Mouse (Mus musculus): ENCODE measurements around the gene Rufy1. TPM values are rescaled to one million over a fixed set of nuclear protein-coding genes. Genes with fewer than 3 reads are reported as not detected.

Rufy1 gene
- total and polyA plus RNA-seq, 2 experiments from 2014 or later = 11.3 to 19.9 TPM

DNA sequence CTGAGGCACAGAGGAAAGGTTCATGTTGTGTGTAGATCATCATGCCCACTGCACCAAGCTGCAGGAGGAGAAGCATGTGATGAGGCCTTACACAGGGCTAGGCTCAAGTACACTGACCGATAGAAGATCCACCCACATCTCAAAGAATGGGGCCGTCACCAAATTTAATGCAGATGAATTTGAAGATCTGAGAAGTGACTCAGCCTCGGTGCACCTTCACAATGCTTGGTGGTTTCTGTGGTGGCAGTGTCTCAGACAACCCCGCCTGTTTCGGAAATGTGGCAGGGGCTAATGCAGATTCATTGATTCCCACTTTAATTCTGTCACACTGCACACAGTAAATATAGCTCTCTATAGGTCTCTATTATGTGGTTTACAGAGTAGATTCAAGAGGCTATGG is 2.0 kb upstream of the Rufy1 start:
- H3K4me2 ChIP-seq (ENCODE audit: low read depth, low read length, poor library complexity, severe bottlenecking) = no peak overlapping the region
- WGBS = 90% methylated on average over 5 of the region's 5 CpGs
- TF ChIP-seq CTCF (IDR thresholded peaks at IDR 0.05) = no peak

DNA sequence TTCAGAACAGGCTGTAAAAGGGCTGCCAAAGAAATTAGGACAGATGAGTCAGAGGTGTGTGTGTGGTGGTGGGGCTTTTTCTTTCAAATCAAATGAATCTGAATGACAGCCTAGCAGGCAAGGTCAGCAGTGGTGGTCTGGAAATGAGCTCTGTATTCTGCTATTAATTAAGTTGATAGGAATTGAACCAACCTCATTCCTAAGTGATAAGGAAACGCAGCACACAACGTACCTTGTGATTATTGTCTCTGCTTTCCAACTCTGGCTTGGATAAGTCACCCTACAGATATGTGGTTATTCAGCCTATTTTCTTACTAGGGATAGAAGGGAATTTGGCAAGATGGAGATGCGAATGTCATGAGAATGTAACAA is 1.1 kb upstream of the Rufy1 start:
- Histone ChIP-seq H3K36me3 (ENCODE audit: insufficient read depth, low read length) (no peaks in the 10 kb centered on the region), H3K9ac (replicated peaks; ENCODE audit: low read length, poor library complexity, severe bottlenecking) (no peak overlapping the region), H3K4me1 (ENCODE audit: insufficient read depth, low read length) (peaks cover 4% of the 10 kb centered on the region; the same call in 1 of the 2 replicates), H3K9me3 (ENCODE audit: low read length) (no peaks in the 10 kb centered on the region), H3K4me3 (ENCODE audit: low read depth, low read length) (no peak overlapping the region), H3K4me2 (ENCODE audit: low read depth, low read length, poor library complexity, severe bottlenecking) (no peak overlapping the region), H3K27ac (ENCODE audit: low read depth, low read length) (no peak overlapping the region), H3K27me3 (ENCODE audit: insufficient read depth, low read length) (no peaks in the 10 kb centered on the region)
- DNase-seq (ENCODE audit: low spot score) = no peak
- WGBS = 91% methylated on average over 3 of the region's 3 CpGs
- TF ChIP-seq CTCF (IDR thresholded peaks at IDR 0.05) = no peak
- ATAC-seq (ENCODE audit: low FRiP score) = no peak

More for the DNA sequence above, 2.0 kb upstream of the Rufy1 start:
- Histone ChIP-seq H3K27ac (ENCODE audit: low read depth, low read length) (no peak overlapping the region), H3K4me1 (ENCODE audit: insufficient read depth, low read length) (peaks cover 4% of the 10 kb centered on the region; the same call in 1 of the 2 replicates), H3K9ac (replicated peaks; ENCODE audit: low read length, poor library complexity, severe bottlenecking) (no peak overlapping the region), H3K36me3 (ENCODE audit: insufficient read depth, low read length) (no peaks in the 10 kb centered on the region), H3K9me3 (ENCODE audit: low read length) (no peaks in the 10 kb centered on the region), H3K4me3 (ENCODE audit: low read depth, low read length) (no peak overlapping the region), H3K27me3 (ENCODE audit: insufficient read depth, low read length) (no peaks in the 10 kb centered on the region)
- ATAC-seq (ENCODE audit: low FRiP score) (no peak), DNase-seq (ENCODE audit: low spot score) (no peak)

DNA sequence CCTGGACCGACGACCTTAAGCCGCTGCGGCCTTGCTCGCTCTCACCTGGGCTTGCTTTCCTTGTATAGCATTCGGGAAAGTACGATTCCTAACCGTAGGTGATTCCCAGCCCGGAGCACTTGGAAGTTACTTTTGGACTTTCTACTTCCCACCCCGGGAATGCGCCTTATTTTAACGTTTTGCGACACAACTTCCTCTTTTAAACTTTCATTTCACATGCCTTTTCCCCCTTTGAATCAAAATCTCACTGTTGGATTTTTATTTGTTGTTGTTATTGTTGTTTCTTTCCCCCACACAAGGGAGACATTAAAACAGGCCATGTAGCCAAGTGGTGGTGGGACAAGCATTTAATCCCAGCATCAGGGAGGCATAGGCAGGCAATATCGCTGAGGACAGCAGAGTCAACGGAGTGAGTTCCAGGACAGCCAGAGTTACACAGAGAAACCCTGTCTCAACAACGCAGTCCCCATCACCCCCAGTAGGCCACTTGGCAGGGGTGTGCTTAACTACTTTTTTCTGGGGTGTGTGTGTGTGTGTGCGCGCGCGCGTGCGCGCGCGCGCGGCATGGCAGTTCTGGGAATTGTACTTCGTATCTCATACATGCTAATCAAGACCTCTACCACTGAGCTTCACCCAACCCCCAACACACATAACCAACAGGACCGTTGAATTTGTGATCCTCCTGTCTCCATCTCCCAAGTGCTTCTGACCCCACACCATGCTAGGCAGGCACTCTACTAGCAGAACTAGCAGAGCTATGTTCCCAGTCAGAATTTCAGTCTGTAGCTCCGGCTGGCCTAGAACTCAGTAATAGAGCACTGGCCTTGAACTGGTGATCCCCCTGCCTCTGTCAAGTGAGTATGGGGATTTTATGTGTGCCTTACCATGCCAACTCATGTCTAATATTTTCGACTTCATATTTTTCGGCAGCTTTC is 476 bp upstream of the Rufy1 start:
- Histone ChIP-seq H3K9me3 (ENCODE audit: low read length) (no peaks in the 10 kb centered on the region), H3K4me2 (ENCODE audit: low read depth, low read length, poor library complexity, severe bottlenecking) (peak overlapping the region; percentile 51), H3K27ac (ENCODE audit: low read depth, low read length) (peak overlapping the region; percentile 96), H3K27me3 (ENCODE audit: insufficient read depth, low read length) (no peaks in the 10 kb centered on the region), H3K4me3 (ENCODE audit: low read depth, low read length) (peak overlapping the region; percentile 81), H3K36me3 (ENCODE audit: insufficient read depth, low read length) (no peaks in the 10 kb centered on the region), H3K9ac (replicated peaks; ENCODE audit: low read length, poor library complexity, severe bottlenecking) (peak overlapping the region; percentile 86), H3K4me1 (ENCODE audit: insufficient read depth, low read length) (peaks cover 4% of the 10 kb centered on the region; the same call in 1 of the 2 replicates)
- TF ChIP-seq CTCF (IDR thresholded peaks at IDR 0.05) = no peak
- 28% methylated on average over 32 of the region's 32 CpGs for WGBS
- DNase-seq (ENCODE audit: low spot score) = no peak
- ATAC-seq (ENCODE audit: low FRiP score) = no peak

DNA sequence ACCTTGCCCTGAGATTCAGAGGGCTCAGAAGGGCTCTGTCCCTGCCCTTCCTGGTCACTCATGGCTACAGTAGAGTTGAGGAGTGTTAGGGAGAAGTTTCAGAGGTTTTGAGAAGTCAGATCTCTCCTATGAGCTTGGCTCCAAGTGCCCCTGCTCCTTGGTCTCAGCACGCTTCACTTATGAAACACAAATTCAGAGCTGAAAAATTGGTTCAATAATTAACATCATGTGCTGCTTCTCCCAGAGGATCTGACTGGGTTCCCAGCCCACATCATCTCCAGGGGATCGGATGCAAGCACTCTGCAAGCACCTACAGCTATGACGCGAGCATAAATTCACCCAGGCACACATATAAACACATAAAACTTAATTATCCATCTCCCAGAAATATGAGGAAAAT is 4.9 kb downstream of the Rufy1 start:
- Histone ChIP-seq H3K9me3 (ENCODE audit: low read length) (no peaks in the 10 kb centered on the region), H3K36me3 (ENCODE audit: insufficient read depth, low read length) (no peaks in the 10 kb centered on the region), H3K4me1 (ENCODE audit: insufficient read depth, low read length) (peaks cover 7% of the 10 kb centered on the region; the same call in 1 of the 2 replicates), H3K27me3 (ENCODE audit: insufficient read depth, low read length) (no peaks in the 10 kb centered on the region), H3K4me3 (ENCODE audit: low read depth, low read length) (no peak overlapping the region), H3K4me2 (ENCODE audit: low read depth, low read length, poor library complexity, severe bottlenecking) (no peak overlapping the region), H3K9ac (replicated peaks; ENCODE audit: low read length, poor library complexity, severe bottlenecking) (no peak overlapping the region), H3K27ac (ENCODE audit: low read depth, low read length) (no peak overlapping the region)
- no peak for DNase-seq (ENCODE audit: low spot score)
- WGBS = 95% methylated on average over 4 of the region's 4 CpGs
- ATAC-seq (ENCODE audit: low FRiP score) = no peak
- no peak for TF ChIP-seq CTCF (IDR thresholded peaks at IDR 0.05)

DNA sequence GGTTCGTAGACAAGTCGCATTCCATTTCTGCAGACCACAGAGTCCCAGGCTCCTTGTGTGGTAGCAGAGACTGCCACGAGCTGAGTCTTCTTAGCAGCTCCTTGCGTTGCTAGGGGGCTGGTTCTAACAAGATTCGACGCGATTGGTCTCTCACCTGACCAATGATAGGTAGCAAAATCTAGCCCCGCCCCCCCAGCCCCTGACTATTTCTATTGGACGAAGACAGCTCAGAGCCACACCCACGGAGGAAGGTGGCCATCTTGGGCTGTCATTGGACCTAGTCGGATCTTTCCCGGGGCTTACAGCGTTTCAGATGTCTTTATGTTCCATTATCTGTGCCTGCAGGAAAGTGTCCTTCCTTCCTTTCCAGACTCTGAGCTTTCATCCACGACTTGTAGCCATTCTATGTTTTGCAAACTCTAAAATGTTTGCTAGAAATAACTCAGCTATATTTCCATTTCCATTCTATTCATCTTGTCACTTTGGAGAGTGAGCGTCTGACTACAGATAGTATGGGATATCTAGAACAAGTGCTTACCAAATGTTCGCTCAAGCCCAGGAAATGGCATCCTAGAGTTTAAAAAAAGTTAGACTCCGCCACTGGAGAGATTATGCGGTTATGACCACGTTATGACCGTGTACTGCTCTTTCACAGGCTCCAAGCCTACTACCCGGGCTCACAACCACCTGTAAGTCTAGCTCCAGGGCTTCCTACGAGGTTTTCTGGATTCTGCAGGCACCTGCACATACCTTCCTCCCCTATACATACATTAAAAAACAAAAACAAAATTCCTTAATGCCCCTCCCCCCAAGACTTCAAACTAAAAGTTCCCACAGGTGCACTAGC is 8.8 kb downstream of the Rufy1 start:
- 24% methylated on average over 22 of the region's 22 CpGs for WGBS

More for the DNA sequence above, 8.8 kb downstream of the Rufy1 start:
- Histone ChIP-seq H3K27me3 (ENCODE audit: insufficient read depth, low read length) (no peaks in the 10 kb centered on the region), H3K27ac (ENCODE audit: low read depth, low read length) (peak overlapping the region; percentile 67), H3K4me2 (ENCODE audit: low read depth, low read length, poor library complexity, severe bottlenecking) (peak overlapping the region; percentile 62), H3K9me3 (ENCODE audit: low read length) (no peaks in the 10 kb centered on the region), H3K4me3 (ENCODE audit: low read depth, low read length) (peak overlapping the region; percentile 38), H3K9ac (replicated peaks; ENCODE audit: low read length, poor library complexity, severe bottlenecking) (no peak overlapping the region; the same call in 1 of the 2 replicates), H3K4me1 (ENCODE audit: insufficient read depth, low read length) (peaks cover 7% of the 10 kb centered on the region; the same call in 1 of the 2 replicates), H3K36me3 (ENCODE audit: insufficient read depth, low read length) (peaks cover 19% of the 10 kb centered on the region)
- ATAC-seq (ENCODE audit: low FRiP score) = peak; percentile 97
- TF ChIP-seq CTCF (IDR thresholded peaks at IDR 0.05) = no peak
- DNase-seq (ENCODE audit: low spot score) = peak; percentile 98
